Mouse (Mus musculus): ENCODE results near the gene Polg2. TPM values are rescaled to one million over a fixed set of nuclear protein-coding genes. Genes with fewer than 3 reads are reported as not detected.
A peak's percentile ranks its signal among the peaks of the same experiment; 100 is the strongest.

Polg2 gene
- 13.2 and 15.0 TPM in 2 replicates for polyA plus RNA-seq (2015; fragmentation: Nextera tagmentation; extraction: Ambion mirVana)

GRCm38 (mm10) chr11:106779388-106780088 is at the start of gene Polg2:
Polg2 (minus strand) TSS chr11:106779537.
- H3K4me3 ChIP-seq, result peak within 1 kb of the TSS; percentile 86
- peak within 1 kb of the TSS; percentile 73 for H3K4me2 ChIP-seq (replicated peaks)
- peaks cover 21% of the 10 kb centered on the region for H3K4me1 ChIP-seq
- no peaks in the 10 kb centered on the region for H3K27me3 ChIP-seq
- H3K36me3 ChIP-seq, result peaks cover 66% of the 10 kb centered on the region
- ATAC-seq (ENCODE audit: low FRiP score, low read depth), result peak; percentile 99
- peak within 1 kb of the TSS; percentile 98 for H3K27ac ChIP-seq
- H3K9ac ChIP-seq, result peak within 1 kb of the TSS; percentile 90
- WGBS, result 1% methylated on average over 30 of the region's 30 CpGs
- H3K9me3 ChIP-seq, result no peaks in the 10 kb centered on the region

- H3K27ac ChIP-seq, result no peak overlapping the region
- 85% methylated on average over 7 of the region's 7 CpGs for WGBS
- peaks cover 86% of the 10 kb centered on the region for H3K36me3 ChIP-seq
- no peak for ATAC-seq (ENCODE audit: low FRiP score, low read depth)
- no peaks in the 10 kb centered on the region for H3K27me3 ChIP-seq
- H3K4me3 ChIP-seq, result no peak overlapping the region
- no peaks in the 10 kb centered on the region for H3K4me1 ChIP-seq
- H3K9me3 ChIP-seq, result no peaks in the 10 kb centered on the region
- no peak overlapping the region for H3K4me2 ChIP-seq (replicated peaks)
- H3K9ac ChIP-seq, result no peak overlapping the region
Measured at GRCm38 (mm10) chr11:106828079-106828478, 48.7 kb upstream of the Polg2 start.

- Histone ChIP-seq H3K9me3 (no peaks in the 10 kb centered on the region), H3K4me1 (peaks cover 12% of the 10 kb centered on the region; the same call in 1 of the 2 replicates), H3K27me3 (no peaks in the 10 kb centered on the region), H3K27ac (no peak overlapping the region), H3K36me3 (peaks cover 82% of the 10 kb centered on the region), H3K9ac (no peak overlapping the region), H3K4me3 (no peak overlapping the region), H3K4me2 (replicated peaks) (no peak overlapping the region)
- ATAC-seq (ENCODE audit: low FRiP score, low read depth), result no peak
- WGBS, result 89% methylated on average over 10 of the region's 10 CpGs
Measured at GRCm38 (mm10) chr11:106824403-106824802, 45.1 kb upstream of the Polg2 start.

GRCm38 (mm10) chr11:106823741-106824140 is 44.4 kb upstream of the Polg2 start:
- Histone ChIP-seq H3K9me3 (no peaks in the 10 kb centered on the region), H3K27ac (no peak overlapping the region), H3K9ac (no peak overlapping the region), H3K36me3 (peaks cover 84% of the 10 kb centered on the region), H3K4me1 (peaks cover 18% of the 10 kb centered on the region), H3K4me2 (replicated peaks) (no peak overlapping the region), H3K27me3 (no peaks in the 10 kb centered on the region), H3K4me3 (no peak overlapping the region)
- WGBS, result 94% methylated on average over 8 of the region's 8 CpGs
- ATAC-seq (ENCODE audit: low FRiP score, low read depth), result no peak

- Histone ChIP-seq H3K27ac (no peak overlapping the region), H3K27me3 (no peaks in the 10 kb centered on the region), H3K36me3 (peaks cover 80% of the 10 kb centered on the region), H3K4me1 (peaks cover 27% of the 10 kb centered on the region), H3K4me2 (replicated peaks) (no peak overlapping the region), H3K9ac (no peak overlapping the region), H3K9me3 (no peaks in the 10 kb centered on the region), H3K4me3 (no peak overlapping the region)
- 86% methylated on average over 5 of the region's 5 CpGs for WGBS
- ATAC-seq (ENCODE audit: low FRiP score, low read depth), result no peak
Measured at GRCm38 (mm10) chr11:106822911-106823310, 43.6 kb upstream of the Polg2 start.

- 93% methylated on average over 8 of the region's 8 CpGs for WGBS
- H3K4me3 ChIP-seq, result no peak overlapping the region
Measured at GRCm38 (mm10) chr11:106822491-106822890, 43.2 kb upstream of the Polg2 start.

GRCm38 (mm10) chr11:106821397-106821796 is 42.1 kb upstream of the Polg2 start:
- no peak overlapping the region for H3K4me3 ChIP-seq
- H3K27ac ChIP-seq, result no peak overlapping the region; the same call in 1 of the 2 replicates
- no peaks in the 10 kb centered on the region for H3K27me3 ChIP-seq
- 77% methylated on average over 6 of the region's 6 CpGs for WGBS
- ATAC-seq (ENCODE audit: low FRiP score, low read depth), result no peak
- peaks cover 81% of the 10 kb centered on the region for H3K36me3 ChIP-seq
- H3K9me3 ChIP-seq, result no peaks in the 10 kb centered on the region
- H3K9ac ChIP-seq, result no peak overlapping the region
- no peak overlapping the region for H3K4me2 ChIP-seq (replicated peaks)
- peaks cover 29% of the 10 kb centered on the region for H3K4me1 ChIP-seq

More at GRCm38 (mm10) chr11:106822491-106822890, 43.2 kb upstream of the Polg2 start:
- Histone ChIP-seq H3K36me3 (peaks cover 79% of the 10 kb centered on the region), H3K4me2 (replicated peaks) (no peak overlapping the region), H3K4me1 (peaks cover 29% of the 10 kb centered on the region), H3K9ac (no peak overlapping the region), H3K27ac (no peak overlapping the region), H3K27me3 (no peaks in the 10 kb centered on the region), H3K9me3 (no peaks in the 10 kb centered on the region)
- ATAC-seq (ENCODE audit: low FRiP score, low read depth), result no peak

- Histone ChIP-seq H3K4me2 (replicated peaks) (no peak overlapping the region), H3K9ac (no peak overlapping the region), H3K27me3 (no peaks in the 10 kb centered on the region), H3K9me3 (no peaks in the 10 kb centered on the region), H3K4me3 (no peak overlapping the region), H3K4me1 (peaks cover 29% of the 10 kb centered on the region), H3K36me3 (peaks cover 81% of the 10 kb centered on the region), H3K27ac (no peak overlapping the region)
- no peak for ATAC-seq (ENCODE audit: low FRiP score, low read depth)
- 53% methylated on average over 4 of the region's 4 CpGs for WGBS
Measured at GRCm38 (mm10) chr11:106820972-106821371, 41.6 kb upstream of the Polg2 start.

GRCm38 (mm10) chr11:106820252-106820651 is 40.9 kb upstream of the Polg2 start:
- H3K36me3 ChIP-seq, result peaks cover 83% of the 10 kb centered on the region
- no peak overlapping the region for H3K27ac ChIP-seq
- H3K9me3 ChIP-seq, result no peaks in the 10 kb centered on the region
- peaks cover 29% of the 10 kb centered on the region for H3K4me1 ChIP-seq
- no peaks in the 10 kb centered on the region for H3K27me3 ChIP-seq
- no peak overlapping the region for H3K4me2 ChIP-seq (replicated peaks)
- ATAC-seq (ENCODE audit: low FRiP score, low read depth), result no peak
- no peak overlapping the region for H3K4me3 ChIP-seq
- H3K9ac ChIP-seq, result no peak overlapping the region
- WGBS, result 73% methylated on average over 6 of the region's 6 CpGs

- Histone ChIP-seq H3K4me2 (replicated peaks) (no peak overlapping the region), H3K27ac (no peak overlapping the region), H3K9ac (no peak overlapping the region; the same call in 1 of the 2 replicates), H3K9me3 (no peaks in the 10 kb centered on the region), H3K4me3 (no peak overlapping the region), H3K4me1 (peaks cover 29% of the 10 kb centered on the region), H3K36me3 (peaks cover 83% of the 10 kb centered on the region), H3K27me3 (no peaks in the 10 kb centered on the region)
- 89% methylated on average over 9 of the region's 9 CpGs for WGBS
- ATAC-seq (ENCODE audit: low FRiP score, low read depth), result no peak
Measured at GRCm38 (mm10) chr11:106819595-106819994, 40.3 kb upstream of the Polg2 start.

- no peak overlapping the region for H3K9ac ChIP-seq
- peak overlapping the region; percentile 49 for H3K27ac ChIP-seq
- H3K27me3 ChIP-seq, result no peaks in the 10 kb centered on the region
- no peaks in the 10 kb centered on the region for H3K9me3 ChIP-seq
- 45% methylated on average over 9 of the region's 9 CpGs for WGBS
- peaks cover 29% of the 10 kb centered on the region for H3K4me1 ChIP-seq
- peaks cover 85% of the 10 kb centered on the region for H3K36me3 ChIP-seq
- H3K4me3 ChIP-seq, result no peak overlapping the region
- H3K4me2 ChIP-seq (replicated peaks), result peak overlapping the region; percentile 19; the same call in 1 of the 2 replicates
- ATAC-seq (ENCODE audit: low FRiP score, low read depth), result peak; percentile 52; the same call in 1 of the 2 replicates
Measured at GRCm38 (mm10) chr11:106818341-106818740, 39.0 kb upstream of the Polg2 start.

- H3K36me3 ChIP-seq, result peaks cover 85% of the 10 kb centered on the region
- H3K4me3 ChIP-seq, result no peak overlapping the region
- H3K4me2 ChIP-seq (replicated peaks), result no peak overlapping the region
- H3K4me1 ChIP-seq, result peaks cover 29% of the 10 kb centered on the region
- H3K9ac ChIP-seq, result no peak overlapping the region
- no peaks in the 10 kb centered on the region for H3K9me3 ChIP-seq
- no peaks in the 10 kb centered on the region for H3K27me3 ChIP-seq
- H3K27ac ChIP-seq, result no peak overlapping the region
- no peak for ATAC-seq (ENCODE audit: low FRiP score, low read depth)
- WGBS, result 84% methylated on average over 6 of the region's 6 CpGs
Measured at GRCm38 (mm10) chr11:106817808-106818207, 38.5 kb upstream of the Polg2 start.

GRCm38 (mm10) chr11:106817156-106817555 is 37.8 kb upstream of the Polg2 start:
- Histone ChIP-seq H3K4me1 (peaks cover 29% of the 10 kb centered on the region), H3K36me3 (peaks cover 85% of the 10 kb centered on the region), H3K9ac (no peak overlapping the region), H3K27ac (no peak overlapping the region), H3K4me2 (replicated peaks) (no peak overlapping the region), H3K9me3 (no peaks in the 10 kb centered on the region), H3K27me3 (no peaks in the 10 kb centered on the region), H3K4me3 (no peak overlapping the region)
- WGBS, result 92% methylated on average over 3 of the region's 3 CpGs
- no peak for ATAC-seq (ENCODE audit: low FRiP score, low read depth)
